Mouse (Mus musculus) limb, embryonic 12.5 days (tissue): ENCODE data around the gene Cutal. TPM values are rescaled to one million over a fixed set of nuclear protein-coding genes. Genes with fewer than 3 reads are reported as not detected.

Experiments used
- ATAC-seq: fragments of 200-750 bp; cut with Nextera tagmentation; 2 replicates; pipeline ENCODE4 v1.8.0; 2017; ENCODE audit warnings: low read depth, moderate TSS enrichment; ENCODE audit not compliant: insufficient number of reproducible peaks, insufficient read depth, low FRiP score, low TSS enrichment
- H3K27ac ChIP-seq: fragments of 300-500 bp; sonication (generic); 2 replicates; pipeline ENCODE4 v1.5.1; 2016; ENCODE audit warnings: mild to moderate bottlenecking, moderate library complexity
- H3K27me3 ChIP-seq: fragments of 300-500 bp; sonication (generic); 2 replicates; pipeline ENCODE4 v1.6.1; 2016; ENCODE audit warnings: mild to moderate bottlenecking, moderate library complexity
- H3K36me3 ChIP-seq: fragments of 300-500 bp; sonication (generic); 2 replicates; pipeline ENCODE4 v1.6.1; 2016; ENCODE audit warnings: mild to moderate bottlenecking, moderate library complexity
- H3K4me1 ChIP-seq: fragments of 300-500 bp; sonication (generic); replicated peaks from 2 replicates; pipeline ENCODE4 v1.6.1; 2016
- H3K4me2 ChIP-seq: fragments of 300-500 bp; sonication (generic); 2 replicates; pipeline ENCODE4 v1.6.1; 2016; ENCODE audit warnings: mild to moderate bottlenecking, moderate library complexity
- H3K4me3 ChIP-seq: fragments of 300-500 bp; sonication (generic); replicated peaks from 2 replicates; pipeline ENCODE4 v1.5.1; 2016; ENCODE audit warnings: mild to moderate bottlenecking
- H3K9ac ChIP-seq: fragments of 300-500 bp; sonication (generic); replicated peaks from 2 replicates; pipeline ENCODE4 v1.6.1; 2016; ENCODE audit warnings: mild to moderate bottlenecking, moderate library complexity
- H3K9me3 ChIP-seq: fragments of 300-500 bp; sonication (generic); 2 replicates; pipeline ENCODE4 v1.6.1; 2016; ENCODE audit warnings: mild to moderate bottlenecking, moderate library complexity
- WGBS: fragments of 180-500 bp; shearing (Covaris S2); methylation state at CpG from one replicate; pipeline ENCODE4 v1.1.7; 2016; 5-methylcytosine and 5-hydroxymethylcytosine counted together
- polyA plus RNA-seq: library from polyadenylated mRNA; unstranded; fragments of >200 nt; fragmentation: Nextera tagmentation; extraction: Ambion mirVana; gene quantifications from 2 replicates; pipeline ENCODE4 v1.2.1, GENCODE M21; 2016

The Cutal gene
- polyA plus RNA-seq, 1 experiment from 2014 or later, result 0.15 TPM

DNA sequence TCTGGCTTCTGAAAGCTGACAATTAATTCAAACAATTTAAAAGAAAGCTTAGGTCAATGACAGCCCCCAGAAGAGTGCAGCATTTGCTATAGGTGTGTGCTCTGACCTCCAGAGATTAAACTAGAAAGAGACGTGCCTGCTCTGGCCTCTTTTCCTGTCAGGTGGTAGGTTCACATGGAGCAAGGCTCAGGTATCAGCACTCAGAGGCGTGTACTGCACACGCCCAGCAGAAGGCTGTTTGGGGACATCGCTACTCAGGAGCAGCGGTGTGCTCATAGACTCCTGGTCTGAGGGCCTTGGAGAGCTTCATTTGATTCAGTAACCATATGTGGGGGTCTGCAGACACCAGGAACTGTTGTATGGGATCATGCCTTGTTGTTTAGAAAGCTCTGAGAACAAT is 53.1 kb downstream of the Cutal start:
- Histone ChIP-seq H3K27me3 (peaks cover 27% of the 10 kb centered on the region), H3K9me3 (no peaks in the 10 kb centered on the region), H3K4me3 (no peak overlapping the region), H3K9ac (no peak overlapping the region), H3K4me1 (peaks cover 14% of the 10 kb centered on the region), H3K36me3 (no peaks in the 10 kb centered on the region), H3K4me2 (no peak overlapping the region), H3K27ac (no peak overlapping the region)
- WGBS, result 57% methylated on average over 5 of the region's 5 CpGs
- no peak for ATAC-seq

GRCm38 (mm10) chr2:34937460-34937859 is 63.3 kb downstream of the Cutal start:
- Histone ChIP-seq H3K36me3 (no peaks in the 10 kb centered on the region), H3K27ac (no peak overlapping the region), H3K4me2 (no peak overlapping the region), H3K27me3 (peaks cover 26% of the 10 kb centered on the region), H3K9ac (no peak overlapping the region), H3K4me3 (no peak overlapping the region), H3K4me1 (peaks cover 22% of the 10 kb centered on the region), H3K9me3 (no peaks in the 10 kb centered on the region)
- ATAC-seq, result no peak
- 9% methylated on average over 5 of the region's 5 CpGs for WGBS

GRCm38 (mm10) chr2:34938269-34939208 is 64.3 kb downstream of the Cutal start:
- H3K27ac ChIP-seq, result no peak overlapping the region
- no peaks in the 10 kb centered on the region for H3K9me3 ChIP-seq
- H3K4me1 ChIP-seq, result peaks cover 22% of the 10 kb centered on the region
- no peak overlapping the region for H3K4me2 ChIP-seq
- no peak for ATAC-seq
- no peaks in the 10 kb centered on the region for H3K36me3 ChIP-seq
- no peak overlapping the region for H3K4me3 ChIP-seq
- 71% methylated on average over 8 of the region's 8 CpGs for WGBS
- no peak overlapping the region for H3K9ac ChIP-seq
- H3K27me3 ChIP-seq, result peaks cover 34% of the 10 kb centered on the region

DNA sequence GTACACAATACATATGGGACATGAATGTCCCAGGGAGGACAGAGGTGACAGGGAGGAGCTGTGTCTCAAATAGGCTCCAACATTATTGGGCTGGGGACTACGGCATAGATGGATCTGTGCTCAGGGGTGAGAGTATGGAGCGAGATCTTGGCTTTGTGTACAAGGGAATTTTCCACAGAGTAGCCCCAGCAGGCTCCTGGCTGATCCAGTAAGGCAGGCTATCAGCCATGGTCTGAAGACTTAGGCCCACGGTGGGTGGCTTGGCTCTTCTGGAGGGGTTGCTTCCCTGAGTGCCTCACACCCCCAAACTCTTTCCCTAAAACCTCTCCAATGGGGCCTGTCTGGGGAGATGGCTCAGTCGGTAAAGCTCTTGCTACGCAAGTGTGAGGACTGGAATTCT is 66.0 kb downstream of the Cutal start:
- no peak overlapping the region for H3K27ac ChIP-seq
- WGBS, result 76% methylated on average over 5 of the region's 5 CpGs
- no peak overlapping the region for H3K4me3 ChIP-seq
- H3K36me3 ChIP-seq, result no peaks in the 10 kb centered on the region
- H3K4me1 ChIP-seq, result peaks cover 22% of the 10 kb centered on the region
- no peak overlapping the region for H3K4me2 ChIP-seq
- no peak overlapping the region for H3K9ac ChIP-seq
- no peak for ATAC-seq
- H3K9me3 ChIP-seq, result no peaks in the 10 kb centered on the region
- peaks cover 38% of the 10 kb centered on the region for H3K27me3 ChIP-seq

DNA sequence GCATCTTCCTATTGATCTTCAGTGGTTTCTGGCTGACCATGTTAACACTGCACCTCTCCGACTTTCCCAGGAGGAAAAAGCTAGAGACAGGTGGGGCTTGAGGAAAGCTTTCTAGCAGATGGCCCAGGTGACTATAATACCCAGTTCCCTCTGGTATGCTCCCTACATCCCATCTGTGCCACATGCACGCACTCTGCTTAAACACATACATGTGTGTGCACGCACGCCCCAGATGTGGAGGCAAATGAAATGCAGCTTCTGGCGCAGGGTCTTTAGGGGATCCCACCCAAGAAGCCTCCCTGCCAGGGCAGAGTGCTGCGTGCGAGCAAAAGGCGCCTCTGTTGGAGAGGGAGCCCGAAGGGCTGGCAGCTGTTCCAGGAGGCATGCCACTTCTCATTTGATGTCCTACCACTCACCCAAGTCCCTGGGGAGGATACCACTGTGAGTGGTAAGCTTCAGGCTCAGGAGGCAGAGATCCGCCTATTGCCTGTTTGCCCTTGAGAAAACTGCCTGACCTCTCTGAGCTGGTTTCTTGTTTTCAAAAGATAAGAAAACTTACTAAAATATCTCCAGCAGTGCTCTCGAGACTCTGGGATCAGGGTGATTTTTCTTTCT is 67.0 kb downstream of the Cutal start:
- no peak overlapping the region for H3K27ac ChIP-seq
- no peak overlapping the region for H3K4me2 ChIP-seq
- peaks cover 38% of the 10 kb centered on the region for H3K27me3 ChIP-seq
- no peaks in the 10 kb centered on the region for H3K36me3 ChIP-seq
- H3K9ac ChIP-seq, result no peak overlapping the region
- no peak for ATAC-seq
- no peaks in the 10 kb centered on the region for H3K9me3 ChIP-seq
- peaks cover 21% of the 10 kb centered on the region for H3K4me1 ChIP-seq
- no peak overlapping the region for H3K4me3 ChIP-seq
- WGBS, result 54% methylated on average over 11 of the region's 11 CpGs

Other genes with a start within 250 kb of the Cutal start
- gene Gapvd1, start 119.2 kb upstream of the Cutal start, polyA plus RNA-seq, result 92.9 and 104 TPM in 2 replicates
- gene Hspa5, start 102.4 kb upstream of the Cutal start, polyA plus RNA-seq, result 756 and 817 TPM in 2 replicates
- 33.4 and 35.7 TPM in 2 replicates for gene Rabepk, start 74.5 kb upstream of the Cutal start, polyA plus RNA-seq
- gene Fbxw2, start 48.1 kb upstream of the Cutal start, polyA plus RNA-seq, result 83.0 and 86.8 TPM in 2 replicates
- 0.13 and 0.17 TPM in 2 replicates for gene Gm34653, start 41.4 kb upstream of the Cutal start, polyA plus RNA-seq
- gene Psmd5, start 572 bp downstream of the Cutal start, polyA plus RNA-seq, result 104 TPM in 2 replicates
- gene Phf19, start 39.6 kb downstream of the Cutal start, polyA plus RNA-seq, result 0.61 and 1.0 TPM in 2 replicates
- 0.58 and 0.61 TPM in 2 replicates for gene Traf1, start 87.4 kb downstream of the Cutal start, polyA plus RNA-seq
- 0.12 TPM in 1 of 2 replicates, not detected in the other for gene Hc, start 187.0 kb downstream of the Cutal start, polyA plus RNA-seq
- gene AI182371, start 227.1 kb downstream of the Cutal start, polyA plus RNA-seq, result 0.14 and 0.20 TPM in 2 replicates
- 32.0 and 34.5 TPM in 2 replicates for gene Cntrl, start 235.1 kb downstream of the Cutal start, polyA plus RNA-seq